Mouse (Mus musculus): ENCODE results near the gene Romo1.
"Not testable (repeated sequence)": the region's sequence is repeated elsewhere in the genome, so short reads cannot be mapped to it uniquely, and the experiment has no call there.

The Romo1 gene

DNA sequence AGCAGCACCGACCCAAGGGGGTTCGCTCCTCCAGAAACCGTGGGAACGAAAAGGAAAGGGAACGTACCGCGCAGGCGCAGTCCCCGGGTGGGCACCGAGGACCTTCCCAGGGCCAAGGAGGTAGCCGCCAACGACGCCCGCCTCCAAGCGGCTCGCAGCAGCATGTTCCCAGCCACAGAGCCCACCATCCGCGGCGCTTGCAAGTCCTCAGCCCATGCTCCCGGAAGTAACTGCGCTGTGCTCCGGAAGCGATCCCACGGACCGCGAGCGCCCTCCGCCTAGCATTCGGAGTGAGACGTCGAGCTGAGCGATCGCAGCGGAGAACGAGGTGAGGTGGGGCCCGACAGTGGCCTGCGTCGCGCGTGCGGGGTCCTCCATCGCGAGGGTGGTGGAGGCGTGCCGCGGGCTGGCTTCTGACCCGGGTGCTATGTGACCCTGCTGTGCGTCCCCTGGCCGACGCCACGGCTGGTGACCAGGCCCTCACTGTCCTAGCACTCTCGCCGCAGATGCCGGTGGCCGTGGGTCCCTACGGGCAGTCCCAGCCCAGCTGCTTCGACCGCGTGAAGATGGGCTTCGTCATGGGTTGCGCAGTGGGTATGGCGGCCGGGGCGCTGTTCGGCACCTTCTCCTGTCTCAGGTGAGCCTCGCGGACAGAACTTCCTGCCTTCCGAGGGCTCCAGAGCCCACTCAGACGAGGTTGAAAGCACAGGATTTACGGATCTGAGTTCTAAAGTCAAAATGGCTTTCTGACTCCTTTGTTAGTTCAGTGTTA lies at the start of gene Romo1, which contains the start of gene Nfs1:
Gene Romo1, plus strand, starts transcription at position 87 of the 772 bp plus-strand sequence.
Gene Nfs1, minus strand, starts transcription at position 234 of the 772 bp plus-strand sequence.
- DNase-seq (ENCODE audit: low spot score in 2 of 2), result peak; percentile 94 to 98

GRCm38 (mm10) chr2:156110627-156111357 lies 33.0 kb upstream of the Romo1 start:
- peak; percentile 35 to 47 for DNase-seq (ENCODE audit: low spot score in 2 of 2)

GRCm38 (mm10) chr2:156111358-156112079 lies 32.3 kb upstream of the Romo1 start, which contains the start of the genes Cpne1 and Rbm12:
Gene Cpne1, minus strand, starts transcription at chr2:156111965.
Gene Rbm12, minus strand, starts transcription at chr2:156111978.
- peak; percentile 89 to 92 for DNase-seq (ENCODE audit: low spot score in 2 of 2)

DNA sequence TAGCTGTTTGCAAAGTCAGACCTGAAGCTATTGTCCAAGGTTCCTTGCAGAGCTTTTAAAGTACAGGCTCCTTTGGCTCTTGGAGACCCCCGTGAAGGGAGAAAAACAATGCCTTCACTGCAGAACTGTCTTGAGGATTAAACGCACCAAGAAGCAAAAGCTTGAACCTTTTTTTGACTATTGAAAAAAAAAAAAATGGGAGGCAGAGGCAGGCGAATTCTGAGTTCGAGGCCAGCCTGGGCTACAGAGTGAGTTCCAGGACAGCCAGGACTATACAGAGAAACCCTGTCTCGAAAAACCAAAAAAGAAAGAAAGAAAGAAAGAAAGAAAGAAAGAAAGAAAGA lies 31.8 kb upstream of the Romo1 start:
- DNase-seq (ENCODE audit: low spot score in 2 of 2), result not testable (repeated sequence)

- no peak for DNase-seq (ENCODE audit: low spot score in 2 of 2)
Measured at GRCm38 (mm10) chr2:156119566-156119965, 24.3 kb upstream of the Romo1 start.

DNA sequence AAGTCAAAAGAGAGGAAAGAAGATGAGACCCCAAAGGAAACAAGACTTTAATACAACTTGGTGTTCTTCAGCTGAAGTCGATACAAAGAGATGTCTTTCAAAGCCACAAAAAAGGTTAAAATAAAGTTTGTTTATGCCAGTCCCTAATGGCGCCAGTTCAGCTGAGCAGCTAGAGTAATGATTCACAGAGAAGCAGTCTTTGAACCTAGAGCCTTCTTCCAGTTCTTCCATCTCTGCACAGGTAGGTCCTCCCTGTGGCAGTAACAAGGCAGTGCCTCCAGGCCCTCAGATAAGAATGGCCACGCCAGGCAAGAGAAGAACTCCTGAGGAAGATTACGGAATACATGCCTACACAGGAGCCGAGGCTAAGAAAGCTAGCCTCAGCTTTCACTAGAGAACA lies 20.1 kb upstream of the Romo1 start:
- no peak for DNase-seq (ENCODE audit: low spot score in 2 of 2)

GRCm38 (mm10) chr2:156126992-156127391 lies 16.8 kb upstream of the Romo1 start, which contains the start of gene Gm28036:
Gene Gm28036, minus strand, starts transcription at chr2:156127092.
- DNase-seq (ENCODE audit: low spot score in 2 of 2), result no peak

- DNase-seq (ENCODE audit: low spot score in 2 of 2), result no peak
Measured at GRCm38 (mm10) chr2:156134161-156134560, 9.7 kb upstream of the Romo1 start.

DNA sequence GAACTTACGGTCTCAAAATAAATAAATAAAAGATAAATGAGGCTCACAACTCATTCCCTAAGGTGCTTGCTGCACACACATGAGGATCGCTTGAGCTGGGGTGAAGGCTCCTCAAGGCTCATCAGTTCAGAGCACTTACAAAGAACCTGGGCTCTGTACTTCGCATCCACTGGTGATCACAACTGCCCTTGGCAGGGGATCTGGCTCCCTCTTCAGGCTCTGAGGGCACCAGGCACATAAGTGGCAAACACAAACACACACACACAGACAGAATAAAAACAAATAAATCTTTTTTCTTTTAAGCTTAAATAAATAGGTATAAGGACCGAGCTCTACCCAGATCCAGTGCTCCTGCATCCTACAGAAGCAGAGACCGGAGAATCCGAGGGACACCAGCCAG lies 8.1 kb upstream of the Romo1 start:
- DNase-seq (ENCODE audit: low spot score in 2 of 2), result no peak

- no peak for DNase-seq (ENCODE audit: low spot score in 2 of 2)
Measured at GRCm38 (mm10) chr2:156142820-156143219, 1.0 kb upstream of the Romo1 start.

GRCm38 (mm10) chr2:156143367-156143766 lies 472 bp upstream of the Romo1 start:
- no peak for DNase-seq (ENCODE audit: low spot score in 2 of 2)

DNA sequence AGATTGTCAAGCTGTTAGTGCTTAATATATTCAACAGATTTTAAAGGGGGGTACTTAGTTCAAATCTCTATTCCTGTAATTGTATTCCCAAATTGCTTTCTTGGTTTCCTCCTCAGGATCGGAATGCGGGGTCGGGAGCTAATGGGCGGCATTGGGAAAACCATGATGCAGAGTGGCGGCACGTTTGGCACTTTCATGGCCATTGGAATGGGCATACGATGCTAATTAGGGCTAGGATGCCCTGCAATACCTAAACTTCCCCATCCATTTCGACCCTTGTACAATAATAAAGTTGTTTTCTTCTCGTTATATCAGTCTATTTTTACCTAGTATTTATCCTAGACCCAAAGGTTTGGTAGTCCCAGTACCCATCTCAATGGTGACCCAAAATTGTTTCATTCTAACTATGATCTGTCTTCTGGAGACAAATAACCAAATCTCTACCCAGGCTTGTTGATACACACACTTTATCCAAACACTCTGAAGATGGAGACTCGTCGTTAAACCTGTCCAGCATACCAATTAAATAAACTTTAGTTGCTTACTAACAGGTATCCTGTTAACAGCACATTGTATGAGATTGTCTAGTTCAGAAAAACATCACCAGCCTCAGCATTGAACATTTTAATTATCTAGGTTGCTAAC lies 1.8 kb downstream of the Romo1 start:
- DNase-seq (ENCODE audit: low spot score in 2 of 2), result no peak

- DNase-seq (ENCODE audit: low spot score in 2 of 2), result no peak
Measured at GRCm38 (mm10) chr2:156146272-156146989, 2.6 kb downstream of the Romo1 start.

DNA sequence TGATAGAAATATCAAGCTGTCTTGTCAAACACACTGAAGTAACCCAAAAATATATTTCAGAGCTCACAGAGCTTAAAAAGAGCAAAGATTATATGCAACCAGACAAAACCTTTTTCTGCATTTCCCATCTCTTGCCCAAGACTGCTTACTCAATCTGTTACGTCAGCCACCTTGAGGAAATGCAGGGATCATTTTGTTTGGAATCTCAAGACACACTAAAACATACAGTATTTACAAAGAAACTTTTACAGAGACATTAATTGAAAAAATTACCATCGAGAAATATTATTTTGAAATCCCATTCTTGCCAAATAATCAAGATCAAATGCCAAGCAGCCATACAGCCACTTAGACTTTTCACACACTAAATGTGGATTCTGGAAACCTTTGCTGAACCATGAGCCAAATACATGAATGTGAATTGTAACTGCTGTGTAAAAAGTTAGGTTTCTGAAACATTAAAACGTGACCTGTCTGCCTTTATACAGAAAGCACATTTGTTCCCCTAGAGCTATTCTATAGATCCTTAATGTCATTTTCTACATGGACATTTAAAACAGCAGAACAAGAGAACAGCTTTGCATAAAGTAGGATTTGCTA lies 3.6 kb downstream of the Romo1 start:
- no peak for DNase-seq (ENCODE audit: low spot score in 2 of 2)

DNA sequence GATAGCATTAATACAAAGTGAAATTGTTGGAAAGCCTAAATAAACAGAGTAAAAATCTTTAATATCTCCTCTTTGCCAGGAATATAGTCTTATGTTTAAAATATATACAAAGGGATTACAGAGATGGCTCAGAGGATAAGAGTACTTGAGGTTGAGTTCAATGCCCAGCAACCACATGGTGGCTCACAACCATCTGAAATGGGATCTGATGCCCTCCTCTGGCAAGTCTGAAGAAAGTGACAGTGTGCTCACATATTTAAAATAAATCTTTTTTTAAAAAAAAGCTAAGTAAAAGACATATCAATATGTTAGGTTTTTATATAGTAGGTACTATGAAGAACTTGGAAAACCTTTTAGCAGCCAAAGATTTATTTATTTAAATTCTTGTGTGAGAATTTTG lies 7.7 kb downstream of the Romo1 start:
- DNase-seq (ENCODE audit: low spot score in 2 of 2), result no peak

DNA sequence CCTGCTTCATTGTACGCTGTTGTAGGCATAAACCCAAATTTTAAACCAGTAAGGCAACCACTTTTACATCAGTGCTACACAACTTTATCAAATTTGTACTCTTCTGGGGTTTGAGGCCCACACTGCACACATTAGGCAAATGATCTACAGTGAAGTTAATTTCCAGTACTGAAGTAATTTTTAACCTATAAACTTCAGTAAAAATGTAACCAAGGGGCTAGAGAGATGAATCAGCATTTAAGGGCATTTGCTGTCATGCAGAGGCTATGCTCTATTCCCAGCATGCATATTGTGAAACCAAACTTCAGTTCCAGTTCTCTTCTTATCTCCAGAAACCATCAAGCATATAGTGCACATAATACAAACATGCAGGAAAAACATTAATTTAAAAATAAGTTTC lies 21.6 kb downstream of the Romo1 start:
- DNase-seq (ENCODE audit: low spot score in 2 of 2), result no peak

DNA sequence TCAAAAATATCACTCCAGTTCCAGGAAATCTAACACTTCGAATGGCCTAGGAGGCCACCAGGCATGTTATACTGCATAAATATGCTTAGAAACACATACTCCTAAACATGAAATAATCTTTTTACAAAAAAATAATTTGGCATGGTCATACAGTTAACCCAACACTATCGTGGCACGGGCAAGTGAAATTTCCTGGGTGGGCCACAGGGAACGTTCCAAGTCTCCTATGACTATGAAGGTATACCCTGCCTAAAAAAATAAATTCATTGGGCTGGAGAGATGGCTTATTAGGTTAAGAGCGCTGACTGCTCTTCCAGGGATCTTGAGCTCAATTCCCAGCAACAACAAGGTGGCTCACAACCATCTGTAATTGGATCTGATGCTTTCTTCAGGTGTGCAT lies 22.7 kb downstream of the Romo1 start:
- no peak for DNase-seq (ENCODE audit: low spot score in 2 of 2)

GRCm38 (mm10) chr2:156177079-156177478 lies 33.2 kb downstream of the Romo1 start:
- DNase-seq (ENCODE audit: low spot score in 2 of 2), result no peak

GRCm38 (mm10) chr2:156177651-156178050 lies 33.8 kb downstream of the Romo1 start:
- DNase-seq (ENCODE audit: low spot score in 2 of 2), result no peak

DNA sequence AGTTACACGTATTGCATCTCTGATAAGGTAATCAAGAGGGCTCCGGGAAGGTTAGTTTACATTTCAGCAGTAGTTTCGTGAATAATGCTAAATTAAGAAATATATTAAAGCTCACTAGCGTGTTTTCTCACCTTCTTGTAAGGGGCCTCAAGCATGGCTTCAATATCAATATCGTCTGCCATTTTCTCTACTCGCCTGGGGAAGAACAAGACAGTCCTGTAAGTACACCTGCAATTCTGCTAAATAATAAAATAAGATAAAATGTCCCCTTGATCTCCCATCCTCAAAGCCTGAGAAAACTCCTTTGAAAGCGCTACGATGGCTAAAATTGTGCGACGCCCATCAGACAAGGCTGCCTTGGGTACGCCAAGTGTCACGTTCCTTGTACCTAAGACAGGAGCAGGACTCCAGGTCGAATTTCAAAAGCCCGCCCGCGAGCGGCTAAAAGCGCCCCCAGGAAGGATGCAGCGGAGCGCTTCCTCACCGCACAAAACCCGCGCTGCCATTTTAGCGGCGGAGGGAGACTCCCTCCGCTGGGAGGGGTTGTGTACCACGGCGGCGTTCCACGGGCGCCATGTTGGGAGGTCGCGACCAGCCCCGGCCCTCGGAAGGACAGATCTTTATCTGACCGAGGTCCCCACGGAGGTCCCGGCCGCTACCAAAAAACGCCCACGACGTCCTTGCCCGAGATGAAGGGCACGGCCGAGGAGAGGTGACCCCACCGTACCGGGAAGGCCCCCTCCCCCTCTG lies 35.4 kb downstream of the Romo1 start:
- DNase-seq (ENCODE audit: low spot score in 2 of 2), result peak; percentile 72 to 74

All from right cerebral cortex, adult 2 months (tissue).